Mouse (Mus musculus) midbrain, embryonic 12.5 days (tissue): ENCODE measurements around the gene Dck. TPM values are rescaled to one million over a fixed set of nuclear protein-coding genes. Genes with fewer than 3 reads are reported as not detected.

ENCODE experiments used
- ATAC-seq: fragments of 200-750 bp; cut with Nextera tagmentation; 2 replicates; pipeline ENCODE4 v1.8.0; 2017; ENCODE audit warnings: low read depth, moderate TSS enrichment, moderate library complexity; ENCODE audit not compliant: low FRiP score
- H3K27ac ChIP-seq: fragments of 300-500 bp; sonication (generic); replicated peaks from 2 replicates; pipeline ENCODE4 v1.5.1; 2016; ENCODE audit warnings: mild to moderate bottlenecking
- H3K27me3 ChIP-seq: fragments of 300-500 bp; sonication (generic); 2 replicates; pipeline ENCODE4 v1.6.1; 2016; ENCODE audit warnings: mild to moderate bottlenecking
- H3K36me3 ChIP-seq: fragments of 300-500 bp; sonication (generic); 2 replicates; pipeline ENCODE4 v1.6.1; 2016
- H3K4me1 ChIP-seq: fragments of 300-500 bp; sonication (generic); 2 replicates; pipeline ENCODE4 v1.6.1; 2016
- H3K4me2 ChIP-seq: fragments of 300-500 bp; sonication (generic); replicated peaks from 2 replicates; pipeline ENCODE4 v1.6.1; 2016; ENCODE audit warnings: mild to moderate bottlenecking, moderate library complexity
- H3K4me3 ChIP-seq: fragments of 300-500 bp; sonication (generic); 2 replicates; pipeline ENCODE4 v1.5.1; 2016; ENCODE audit warnings: mild to moderate bottlenecking
- H3K9ac ChIP-seq: fragments of 300-500 bp; sonication (generic); replicated peaks from 2 replicates; pipeline ENCODE4 v1.6.1; 2016; ENCODE audit warnings: mild to moderate bottlenecking, moderate library complexity
- H3K9me3 ChIP-seq: fragments of 300-500 bp; sonication (generic); 2 replicates; pipeline ENCODE4 v1.6.1; 2016; ENCODE audit warnings: mild to moderate bottlenecking
- WGBS: fragments of 180-500 bp; shearing (Covaris S2); methylation state at CpG from one replicate; pipeline ENCODE4 v1.1.7; 2016; 5-methylcytosine and 5-hydroxymethylcytosine counted together
- polyA plus RNA-seq: library from polyadenylated mRNA; unstranded; fragments of >200 nt; fragmentation: Nextera tagmentation; extraction: Ambion mirVana; gene quantifications from 2 replicates; pipeline ENCODE4 v1.2.1, GENCODE M21; 2016

Dck gene
- polyA plus RNA-seq, 1 experiment from 2014 or later: 117 TPM

DNA sequence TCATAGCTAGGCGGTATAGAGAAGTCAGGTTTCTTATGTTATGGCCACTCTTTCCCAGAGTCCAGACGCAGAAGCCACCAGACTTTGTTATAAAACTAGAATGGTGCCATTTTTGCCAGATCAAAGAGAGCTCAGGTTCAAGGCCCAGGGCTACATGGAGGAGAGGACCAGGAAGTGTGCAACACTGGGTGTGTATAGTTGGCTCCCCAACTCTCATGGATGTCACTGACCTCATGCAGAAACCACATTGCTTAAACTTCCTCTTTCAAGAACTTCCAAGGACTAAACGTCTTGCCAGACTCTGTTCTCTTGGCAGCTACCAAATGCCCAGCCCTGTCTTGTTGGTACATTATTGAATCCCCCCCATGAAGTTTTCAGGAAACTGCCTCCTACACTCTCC lies 67.1 kb downstream of the Dck start:
- Histone ChIP-seq H3K9ac (no peak overlapping the region), H3K9me3 (no peaks in the 10 kb centered on the region), H3K27me3 (no peaks in the 10 kb centered on the region), H3K36me3 (no peaks in the 10 kb centered on the region), H3K27ac (no peak overlapping the region), H3K4me1 (0 out of 2 replicates have a peak, but pooled peaks cover 3% of the 10 kb centered on the region), H3K4me3 (no peak overlapping the region), H3K4me2 (no peak overlapping the region)
- WGBS: 90% methylated on average over 3 of the region's 3 CpGs
- no peak for ATAC-seq

Other genes starting within 250 kb of the Dck start
- gene Jchain, start 237.1 kb upstream of the Dck start, polyA plus RNA-seq: 0.17 and 0.33 TPM in 2 replicates
- gene Utp3, start 210.5 kb upstream of the Dck start, polyA plus RNA-seq: 58.2 and 59.1 TPM in 2 replicates
- gene Rufy3, start 200.0 kb upstream of the Dck start, polyA plus RNA-seq: 210 and 235 TPM in 2 replicates
- 99.9 and 105 TPM in 2 replicates for gene Grsf1, start 88.8 kb upstream of the Dck start, polyA plus RNA-seq
- 15.8 and 17.5 TPM in 2 replicates for gene Mob1b, start 44.1 kb upstream of the Dck start, polyA plus RNA-seq
- gene Slc4a4, start 121.8 kb downstream of the Dck start, polyA plus RNA-seq: 2.5 and 3.0 TPM in 2 replicates